Mouse (Mus musculus): ENCODE data around the gene Slc22a23.

Slc22a23 gene

GRCm38 (mm10) chr13:34129485-34130225 is 215.3 kb downstream of the Slc22a23 start:
- DNase-seq, result peak; percentile 74
